Mouse (Mus musculus) ES-Bruce4 (cell line): ENCODE results near the gene Inpp4b. TPM values are rescaled to one million over a fixed set of nuclear protein-coding genes. Genes with fewer than 3 reads are reported as not detected.

Source experiments
- H3K27ac ChIP-seq: 2 replicates; pipeline ENCODE4 v1.5.1; 2012; ENCODE audit warnings: low read length, inconsistent platforms; ENCODE audit not compliant: insufficient read depth
- H3K27me3 ChIP-seq: 2 replicates; pipeline ENCODE4 v1.6.1; 2012; ENCODE audit warnings: mild to moderate bottlenecking, low read length, inconsistent platforms; ENCODE audit not compliant: control insufficient read depth, poor library complexity, insufficient read depth, severe bottlenecking
- H3K36me3 ChIP-seq: 2 replicates; pipeline ENCODE4 v1.6.1; 2012; ENCODE audit warnings: inconsistent platforms, mild to moderate bottlenecking, low read length, moderate library complexity; ENCODE audit not compliant: control insufficient read depth, poor library complexity, insufficient read depth, severe bottlenecking
- H3K4me1 ChIP-seq: one replicate; pipeline ENCODE4 v1.8.1; 2011; ENCODE audit warnings: low read length; ENCODE audit not compliant: control insufficient read depth, insufficient read depth
- H3K4me3 ChIP-seq: 2 replicates; pipeline ENCODE4 v1.5.1; 2011; ENCODE audit warnings: low read depth, mild to moderate bottlenecking, low read length
- H3K9ac ChIP-seq: 2 replicates; pipeline ENCODE4 v1.6.1; 2012; ENCODE audit warnings: low read depth, mild to moderate bottlenecking, inconsistent platforms; ENCODE audit not compliant: poor library complexity, severe bottlenecking
- H3K9me3 ChIP-seq: replicated peaks from 2 replicates; pipeline ENCODE4 v1.6.1; 2012; ENCODE audit warnings: mild to moderate bottlenecking, low read length, inconsistent platforms; ENCODE audit not compliant: control insufficient read depth, poor library complexity, insufficient read depth, severe bottlenecking
- CTCF ChIP-seq: IDR thresholded peaks from one replicate; pipeline ENCODE4 v1.8.1; 2011; ENCODE audit warnings: low read depth, low read length
- EP300 ChIP-seq: IDR thresholded peaks from 2 replicates; pipeline ENCODE4 v1.6.1; 2011; ENCODE audit warnings: low read depth, low read length; ENCODE audit not compliant: insufficient read depth
- POLR2A ChIP-seq: IDR thresholded peaks from one replicate; pipeline ENCODE4 v1.8.1; 2011; ENCODE audit warnings: low read length; ENCODE audit not compliant: insufficient read depth
- polyA plus RNA-seq: library from polyadenylated mRNA; stranded (reverse); fragments of >200 nt; gene quantifications from 2 replicates; pipeline ENCODE4 v1.2.4, GENCODE M21; 2011; ENCODE audit warnings: low read depth; ENCODE audit not compliant: missing spikeins, insufficient read depth, insufficient read length

The Inpp4b gene
- polyA plus RNA-seq, 1 experiment = not detected

GRCm38 (mm10) chr8:81757580-81758144, 415.3 kb downstream of the Inpp4b start:
- TF ChIP-seq EP300 (no peak), CTCF (no peak), POLR2A (no peak)

GRCm38 (mm10) chr8:81761466-81761865, 419.1 kb downstream of the Inpp4b start:
- Histone ChIP-seq H3K27ac (no peak overlapping the region), H3K9me3 (no peaks in the 10 kb centered on the region), H3K36me3 (no peaks in the 10 kb centered on the region), H3K27me3 (no peaks in the 10 kb centered on the region), H3K4me1 (no peaks in the 10 kb centered on the region), H3K4me3 (no peak overlapping the region), H3K9ac (no peak overlapping the region)
- no peak for TF ChIP-seq POLR2A
- TF ChIP-seq EP300 = no peak
- TF ChIP-seq CTCF = no peak

More at GRCm38 (mm10) chr8:81757580-81758144, 415.3 kb downstream of the Inpp4b start:
- no peak overlapping the region for H3K4me3 ChIP-seq
- no peaks in the 10 kb centered on the region for H3K27me3 ChIP-seq
- no peaks in the 10 kb centered on the region for H3K4me1 ChIP-seq
- H3K36me3 ChIP-seq = no peaks in the 10 kb centered on the region
- H3K27ac ChIP-seq = no peak overlapping the region
- H3K9ac ChIP-seq = no peak overlapping the region
- H3K9me3 ChIP-seq = no peaks in the 10 kb centered on the region

GRCm38 (mm10) chr8:81766033-81766432, 423.7 kb downstream of the Inpp4b start:
- no peak overlapping the region for H3K27ac ChIP-seq
- no peaks in the 10 kb centered on the region for H3K36me3 ChIP-seq
- TF ChIP-seq CTCF (no peak), EP300 (no peak), POLR2A (no peak)
- H3K9me3 ChIP-seq = no peaks in the 10 kb centered on the region
- H3K9ac ChIP-seq = no peak overlapping the region
- H3K27me3 ChIP-seq = no peaks in the 10 kb centered on the region
- no peaks in the 10 kb centered on the region for H3K4me1 ChIP-seq
- H3K4me3 ChIP-seq = no peak overlapping the region

- Histone ChIP-seq H3K9me3 (no peaks in the 10 kb centered on the region), H3K27ac (no peak overlapping the region), H3K4me1 (no peaks in the 10 kb centered on the region), H3K27me3 (peaks cover 1% of the 10 kb centered on the region; the same call in 1 of the 2 replicates), H3K36me3 (no peaks in the 10 kb centered on the region), H3K4me3 (no peak overlapping the region), H3K9ac (no peak overlapping the region)
- TF ChIP-seq CTCF (no peak), EP300 (no peak), POLR2A (no peak)
These were observed 425.3 kb downstream of the Inpp4b start for GRCm38 (mm10) chr8:81767411-81768312.

GRCm38 (mm10) chr8:81768313-81768675, 425.9 kb downstream of the Inpp4b start:
- H3K36me3 ChIP-seq = no peaks in the 10 kb centered on the region
- no peaks in the 10 kb centered on the region for H3K9me3 ChIP-seq
- TF ChIP-seq CTCF (no peak), POLR2A (no peak), EP300 (no peak)
- H3K4me1 ChIP-seq = no peaks in the 10 kb centered on the region
- no peak overlapping the region for H3K27ac ChIP-seq
- H3K9ac ChIP-seq = no peak overlapping the region
- no peak overlapping the region for H3K4me3 ChIP-seq
- peaks cover 1% of the 10 kb centered on the region; the same call in 1 of the 2 replicates for H3K27me3 ChIP-seq
